Mouse (Mus musculus): ENCODE data around the gene Cdsn.

- TF ChIP-seq CTCF (IDR thresholded peaks at IDR 0.05; ENCODE audit: extremely low read depth, insufficient read depth, insufficient read length, insufficient replicate concordance) (no peak), POLR2A (IDR thresholded peaks at IDR 0.05; ENCODE audit: low read depth, low read length) (no peak)
These were observed 44.2 kb upstream of the Cdsn start for GRCm38 (mm10) chr17:35507556-35508260.

All from spleen, adult 2 months (tissue).